Mouse (Mus musculus): Measurements from ENCODE around the gene S100a16.

- TF ChIP-seq POLR2A (IDR thresholded peaks at IDR 0.05; ENCODE audit: extremely low read depth, insufficient read depth, low read length) (no peak), CTCF (IDR thresholded peaks at IDR 0.05; ENCODE audit: extremely low read depth, insufficient read depth, low read length) (no peak)
Measured at GRCm38 (mm10) chr3:90579433-90579832, 42.4 kb downstream of the S100a16 start.
